Mouse (Mus musculus): ENCODE results near the gene Coro1c. TPM values are rescaled to one million over a fixed set of nuclear protein-coding genes. Genes with fewer than 3 reads are reported as not detected.
A peak's percentile ranks its signal among the peaks of the same experiment; 100 is the strongest.

Gene Coro1c
- polyA plus RNA-seq, 1 experiment from 2014 or later, result 175 TPM

DNA sequence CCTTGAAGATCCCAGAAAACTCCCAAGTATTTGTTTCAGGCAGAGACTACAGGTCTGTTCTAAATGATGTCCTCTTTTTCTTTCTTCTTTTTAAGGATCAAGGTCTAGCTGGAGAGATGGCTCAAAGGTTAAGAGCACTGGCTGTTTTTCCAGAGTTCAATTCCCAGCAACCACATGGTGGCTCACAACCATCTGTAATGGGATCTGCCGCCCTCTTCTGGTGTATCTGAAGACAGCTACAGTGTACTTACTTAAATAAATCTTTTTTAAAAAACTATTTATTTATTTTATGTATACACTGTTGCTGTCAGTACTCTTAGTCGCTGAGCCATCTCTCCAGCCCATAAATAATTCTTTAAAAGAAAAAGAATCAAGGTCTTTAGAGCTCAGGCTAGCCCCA is 38.7 kb upstream of the Coro1c start:
- Histone ChIP-seq H3K36me3 (ENCODE audit: control insufficient read depth, insufficient read depth, low read length) (peaks cover 18% of the 10 kb centered on the region), H3K4me2 (ENCODE audit: low read depth, low read length) (no peak overlapping the region)

GRCm38 (mm10) chr5:113945126-113945525 is 36.6 kb upstream of the Coro1c start:
- 95% methylated on average over 6 of the region's 6 CpGs for WGBS
- peaks cover 16% of the 10 kb centered on the region for H3K36me3 ChIP-seq (ENCODE audit: control insufficient read depth, insufficient read depth, low read length)

More for the DNA sequence above, 38.7 kb upstream of the Coro1c start:
- H3K9me3 ChIP-seq (ENCODE audit: control insufficient read depth, low read length), result no peaks in the 10 kb centered on the region
- WGBS, result 67% methylated on average over 2 of the region's 2 CpGs
- H3K9ac ChIP-seq (ENCODE audit: low read depth, low read length), result no peak overlapping the region
- no peaks in the 10 kb centered on the region; the same call in 1 of the 2 replicates for H3K4me1 ChIP-seq (ENCODE audit: control insufficient read depth, insufficient read depth, low read length)
- H3K4me3 ChIP-seq (ENCODE audit: low read length), result no peak overlapping the region
- H3K27ac ChIP-seq (ENCODE audit: low read length), result no peak overlapping the region
- H3K27me3 ChIP-seq (replicated peaks; ENCODE audit: control insufficient read depth, insufficient read depth, low read length), result no peaks in the 10 kb centered on the region
- no peak for ATAC-seq

DNA sequence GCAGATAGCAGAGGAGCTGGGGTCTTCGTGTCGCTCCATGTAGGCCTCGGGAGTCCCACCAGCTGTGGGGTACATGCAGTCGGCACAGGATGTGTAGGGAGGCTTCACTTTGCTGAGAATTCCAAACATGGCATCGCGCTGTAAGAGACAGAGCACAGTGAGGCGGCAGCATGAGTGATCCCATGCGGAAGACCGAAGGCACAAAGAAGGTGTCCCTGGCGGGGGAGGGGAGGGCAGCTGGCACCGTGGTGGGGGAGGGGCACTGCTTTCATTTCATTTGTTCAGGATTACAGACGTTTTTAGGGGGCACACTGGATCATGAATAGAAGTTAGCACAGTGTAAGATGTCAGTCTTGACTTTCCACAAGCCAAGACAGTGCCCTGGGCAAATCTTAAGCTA is 34.8 kb upstream of the Coro1c start:
- Histone ChIP-seq H3K36me3 (ENCODE audit: control insufficient read depth, insufficient read depth, low read length) (peaks cover 14% of the 10 kb centered on the region), H3K27me3 (replicated peaks; ENCODE audit: control insufficient read depth, insufficient read depth, low read length) (no peaks in the 10 kb centered on the region), H3K9ac (ENCODE audit: low read depth, low read length) (no peak overlapping the region), H3K27ac (ENCODE audit: low read length) (no peak overlapping the region), H3K4me3 (ENCODE audit: low read length) (no peak overlapping the region), H3K4me1 (ENCODE audit: control insufficient read depth, insufficient read depth, low read length) (no peaks in the 10 kb centered on the region), H3K9me3 (ENCODE audit: control insufficient read depth, low read length) (no peaks in the 10 kb centered on the region), H3K4me2 (ENCODE audit: low read depth, low read length) (no peak overlapping the region)
- 84% methylated on average over 12 of the region's 12 CpGs for WGBS
- ATAC-seq, result no peak

More at GRCm38 (mm10) chr5:113945126-113945525, 36.6 kb upstream of the Coro1c start:
- Histone ChIP-seq H3K4me2 (ENCODE audit: low read depth, low read length) (no peak overlapping the region), H3K4me1 (ENCODE audit: control insufficient read depth, insufficient read depth, low read length) (no peaks in the 10 kb centered on the region), H3K27ac (ENCODE audit: low read length) (no peak overlapping the region), H3K9ac (ENCODE audit: low read depth, low read length) (no peak overlapping the region), H3K27me3 (replicated peaks; ENCODE audit: control insufficient read depth, insufficient read depth, low read length) (no peaks in the 10 kb centered on the region), H3K9me3 (ENCODE audit: control insufficient read depth, low read length) (no peaks in the 10 kb centered on the region), H3K4me3 (ENCODE audit: low read length) (no peak overlapping the region)
- ATAC-seq, result no peak

GRCm38 (mm10) chr5:113942580-113942979 is 34.0 kb upstream of the Coro1c start:
- Histone ChIP-seq H3K9me3 (ENCODE audit: control insufficient read depth, low read length) (no peaks in the 10 kb centered on the region), H3K36me3 (ENCODE audit: control insufficient read depth, insufficient read depth, low read length) (peaks cover 14% of the 10 kb centered on the region), H3K27me3 (replicated peaks; ENCODE audit: control insufficient read depth, insufficient read depth, low read length) (no peaks in the 10 kb centered on the region), H3K4me1 (ENCODE audit: control insufficient read depth, insufficient read depth, low read length) (no peaks in the 10 kb centered on the region), H3K27ac (ENCODE audit: low read length) (no peak overlapping the region), H3K9ac (ENCODE audit: low read depth, low read length) (no peak overlapping the region), H3K4me3 (ENCODE audit: low read length) (no peak overlapping the region), H3K4me2 (ENCODE audit: low read depth, low read length) (no peak overlapping the region)
- 78% methylated on average over 12 of the region's 12 CpGs for WGBS
- no peak for ATAC-seq

GRCm38 (mm10) chr5:113939263-113939900 is 30.8 kb upstream of the Coro1c start:
- Histone ChIP-seq H3K9me3 (ENCODE audit: control insufficient read depth, low read length) (no peaks in the 10 kb centered on the region), H3K27ac (ENCODE audit: low read length) (no peak overlapping the region), H3K4me2 (ENCODE audit: low read depth, low read length) (no peak overlapping the region), H3K36me3 (ENCODE audit: control insufficient read depth, insufficient read depth, low read length) (peaks cover 10% of the 10 kb centered on the region), H3K9ac (ENCODE audit: low read depth, low read length) (no peak overlapping the region), H3K27me3 (replicated peaks; ENCODE audit: control insufficient read depth, insufficient read depth, low read length) (no peaks in the 10 kb centered on the region), H3K4me1 (ENCODE audit: control insufficient read depth, insufficient read depth, low read length) (no peaks in the 10 kb centered on the region), H3K4me3 (ENCODE audit: low read length) (no peak overlapping the region)
- ATAC-seq, result no peak
- WGBS, result 55% methylated on average over 12 of the region's 12 CpGs

DNA sequence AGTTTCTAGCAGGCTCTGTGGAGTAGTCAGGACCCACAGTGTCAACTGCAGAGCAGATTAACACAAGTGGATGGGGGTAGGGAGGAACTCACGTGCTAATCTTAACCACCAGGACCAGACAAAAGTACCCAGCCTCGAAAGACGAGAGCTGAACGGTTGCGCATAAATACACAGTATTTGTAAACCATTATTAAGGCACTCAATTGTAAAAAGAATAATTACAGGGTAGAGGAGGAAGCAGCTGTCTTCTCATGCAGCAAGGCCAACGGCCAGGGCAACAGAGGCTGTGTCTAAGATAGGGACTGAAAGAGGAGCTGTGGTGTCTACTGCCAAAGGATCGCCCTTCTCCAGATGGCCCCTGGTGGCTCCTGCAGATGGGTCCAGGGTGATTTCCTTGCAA is 29.1 kb upstream of the Coro1c start:
- H3K36me3 ChIP-seq (ENCODE audit: control insufficient read depth, insufficient read depth, low read length), result peaks cover 4% of the 10 kb centered on the region
- H3K4me1 ChIP-seq (ENCODE audit: control insufficient read depth, insufficient read depth, low read length), result peaks cover 6% of the 10 kb centered on the region
- 59% methylated on average over 7 of the region's 7 CpGs for WGBS
- H3K27ac ChIP-seq (ENCODE audit: low read length), result no peak overlapping the region
- H3K4me3 ChIP-seq (ENCODE audit: low read length), result no peak overlapping the region
- H3K4me2 ChIP-seq (ENCODE audit: low read depth, low read length), result no peak overlapping the region
- no peaks in the 10 kb centered on the region for H3K27me3 ChIP-seq (replicated peaks; ENCODE audit: control insufficient read depth, insufficient read depth, low read length)
- ATAC-seq, result no peak
- H3K9ac ChIP-seq (ENCODE audit: low read depth, low read length), result no peak overlapping the region
- H3K9me3 ChIP-seq (ENCODE audit: control insufficient read depth, low read length), result no peaks in the 10 kb centered on the region

- no peak overlapping the region for H3K9ac ChIP-seq (ENCODE audit: low read depth, low read length)
- 49% methylated on average over 6 of the region's 6 CpGs for WGBS
- no peaks in the 10 kb centered on the region for H3K9me3 ChIP-seq (ENCODE audit: control insufficient read depth, low read length)
- H3K36me3 ChIP-seq (ENCODE audit: control insufficient read depth, insufficient read depth, low read length), result no peaks in the 10 kb centered on the region
- peaks cover 17% of the 10 kb centered on the region for H3K4me1 ChIP-seq (ENCODE audit: control insufficient read depth, insufficient read depth, low read length)
- ATAC-seq, result peak; percentile 49; the same call in 1 of the 2 replicates
- H3K27me3 ChIP-seq (replicated peaks; ENCODE audit: control insufficient read depth, insufficient read depth, low read length), result no peaks in the 10 kb centered on the region
- no peak overlapping the region for H3K4me3 ChIP-seq (ENCODE audit: low read length)
- 0 out of 2 replicates have a peak overlapping the region, but pooled peaks have one; percentile 16 for H3K4me2 ChIP-seq (ENCODE audit: low read depth, low read length)
- peak overlapping the region; percentile 24; the same call in 1 of the 2 replicates for H3K27ac ChIP-seq (ENCODE audit: low read length)
Observed at GRCm38 (mm10) chr5:113933889-113934288, 25.3 kb upstream of the Coro1c start.

DNA sequence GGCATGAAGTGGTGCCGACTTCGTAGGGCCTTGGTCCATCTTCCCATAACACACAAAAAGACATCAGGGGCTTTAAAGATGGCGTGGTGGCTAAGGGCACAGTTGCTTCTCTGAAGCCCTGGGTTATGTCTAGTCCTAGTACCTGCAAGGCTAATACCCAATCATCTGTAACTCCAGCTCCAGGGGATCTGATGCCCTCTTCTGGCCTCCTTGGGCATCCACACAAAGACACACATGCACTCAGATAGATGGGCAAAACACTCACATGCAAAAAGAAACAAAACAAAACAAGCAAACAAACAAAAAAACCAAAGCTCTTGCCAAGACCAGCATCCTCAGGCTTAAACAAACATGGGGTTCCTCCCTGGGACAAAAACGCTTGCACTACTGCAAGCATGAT is 24.9 kb upstream of the Coro1c start:
- no peak overlapping the region for H3K4me3 ChIP-seq (ENCODE audit: low read length)
- peak overlapping the region; percentile 24; the same call in 1 of the 2 replicates for H3K27ac ChIP-seq (ENCODE audit: low read length)
- H3K9ac ChIP-seq (ENCODE audit: low read depth, low read length), result no peak overlapping the region
- H3K36me3 ChIP-seq (ENCODE audit: control insufficient read depth, insufficient read depth, low read length), result no peaks in the 10 kb centered on the region
- peaks cover 17% of the 10 kb centered on the region for H3K4me1 ChIP-seq (ENCODE audit: control insufficient read depth, insufficient read depth, low read length)
- H3K9me3 ChIP-seq (ENCODE audit: control insufficient read depth, low read length), result no peaks in the 10 kb centered on the region
- no peaks in the 10 kb centered on the region for H3K27me3 ChIP-seq (replicated peaks; ENCODE audit: control insufficient read depth, insufficient read depth, low read length)
- no peak overlapping the region for H3K4me2 ChIP-seq (ENCODE audit: low read depth, low read length)
- ATAC-seq, result no peak; the same call in 1 of the 2 replicates
- WGBS, result 72% methylated on average over 4 of the region's 4 CpGs

DNA sequence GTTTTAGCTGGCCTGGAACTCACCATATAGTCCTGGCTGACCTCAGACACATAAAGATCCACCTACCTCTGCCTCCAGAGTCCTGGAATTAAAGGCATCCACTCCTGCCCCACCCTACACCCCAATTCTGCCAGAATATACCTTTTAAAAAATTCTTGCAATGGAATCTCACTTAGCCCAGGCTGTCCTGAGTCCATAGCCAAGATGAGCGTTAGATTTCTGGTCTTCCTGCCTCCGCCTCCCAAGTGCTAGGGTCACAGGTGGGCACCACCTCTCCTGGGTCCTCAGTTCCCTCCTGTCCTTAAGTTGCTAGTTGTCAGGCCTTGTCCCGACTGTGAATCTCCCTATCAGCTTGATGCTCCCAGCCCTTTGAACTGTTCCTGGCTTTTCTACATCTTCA is 23.8 kb upstream of the Coro1c start:
- peaks cover 17% of the 10 kb centered on the region for H3K4me1 ChIP-seq (ENCODE audit: control insufficient read depth, insufficient read depth, low read length)
- no peak overlapping the region for H3K27ac ChIP-seq (ENCODE audit: low read length)
- no peak for ATAC-seq
- no peak overlapping the region for H3K9ac ChIP-seq (ENCODE audit: low read depth, low read length)
- no peaks in the 10 kb centered on the region for H3K27me3 ChIP-seq (replicated peaks; ENCODE audit: control insufficient read depth, insufficient read depth, low read length)
- H3K4me3 ChIP-seq (ENCODE audit: low read length), result no peak overlapping the region
- no peaks in the 10 kb centered on the region for H3K36me3 ChIP-seq (ENCODE audit: control insufficient read depth, insufficient read depth, low read length)
- H3K4me2 ChIP-seq (ENCODE audit: low read depth, low read length), result no peak overlapping the region
- WGBS, result 77% methylated on average over 3 of the region's 3 CpGs
- 0 out of 2 replicates have a peak, but pooled peaks cover 4% of the 10 kb centered on the region for H3K9me3 ChIP-seq (ENCODE audit: control insufficient read depth, low read length)

Measured in intestine, embryonic 16.5 days (tissue).